Mouse (Mus musculus) liver, postnatal 0 days (tissue): ENCODE data around the gene Ntrk3.

Source experiments
- CTCF ChIP-seq: sonication (generic); IDR thresholded peaks from 2 replicates; pipeline ENCODE4 v1.5.1; 2016; ENCODE audit warnings: antibody characterized with exemption, low read depth
- EP300 ChIP-seq: IDR thresholded peaks from 2 replicates; pipeline ENCODE4 v1.6.1; 2016; ENCODE audit warnings: antibody characterized with exemption, low read depth, mild to moderate bottlenecking

DNA sequence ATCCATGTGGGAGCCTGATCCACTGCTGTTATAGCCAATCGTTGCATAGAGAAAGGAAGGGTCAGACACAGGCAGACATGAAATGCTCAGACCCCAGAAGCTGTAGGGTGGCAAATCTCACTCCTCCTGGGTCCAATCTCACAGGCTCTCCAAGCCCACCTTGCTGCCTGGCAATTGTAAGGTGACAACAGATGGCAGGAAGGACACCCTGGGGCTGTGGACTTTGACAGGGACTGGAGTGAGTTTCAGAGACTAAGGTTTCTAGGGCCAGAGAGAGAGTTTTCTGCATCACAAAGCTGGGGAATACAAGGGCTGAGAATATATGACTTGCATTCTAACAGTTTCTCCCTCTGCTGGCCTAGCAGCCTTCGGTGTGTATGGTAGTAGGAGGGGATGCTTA is 359.5 kb downstream of the Ntrk3 start:
- TF ChIP-seq CTCF (no peak), EP300 (no peak)
